Mouse (Mus musculus) thymus, postnatal 36 days (tissue): Measurements from ENCODE around the gene Traf6.
"Not testable (repeated sequence)": the region's sequence is repeated elsewhere in the genome, so short reads cannot be mapped to it uniquely, and the experiment has no call there.

Source experiments
- DNase-seq, 2 experiments: peaks; one replicate each; pipeline ENCODE4 v3.0.0; 2022; ENCODE audit warnings: mixed read lengths in 2 of 2

Gene Traf6

GRCm38 (mm10) chr2:101695584-101695983 is 17.4 kb downstream of the Traf6 start:
- DNase-seq: no peak

- DNase-seq: no peak
Measured at GRCm38 (mm10) chr2:101699284-101699683, 21.1 kb downstream of the Traf6 start.

- no peak for DNase-seq
Measured at GRCm38 (mm10) chr2:101705941-101706485, 27.8 kb downstream of the Traf6 start.

GRCm38 (mm10) chr2:101711608-101712007 is 33.4 kb downstream of the Traf6 start:
- no peak for DNase-seq

- peak; percentile 39 to 52 for DNase-seq
Measured at GRCm38 (mm10) chr2:101715650-101716323, 37.6 kb downstream of the Traf6 start.

- no peak for DNase-seq
Measured at GRCm38 (mm10) chr2:101717162-101717561, 38.9 kb downstream of the Traf6 start.

- no peak for DNase-seq
Measured at GRCm38 (mm10) chr2:101721835-101722234, 43.6 kb downstream of the Traf6 start.

GRCm38 (mm10) chr2:101722370-101723332 is 44.4 kb downstream of the Traf6 start:
- DNase-seq: no peak

GRCm38 (mm10) chr2:101723333-101723881 is 45.2 kb downstream of the Traf6 start:
- no peak for DNase-seq

GRCm38 (mm10) chr2:101727787-101728186 is 49.6 kb downstream of the Traf6 start:
- DNase-seq: no peak

- DNase-seq: no peak
Measured at GRCm38 (mm10) chr2:101729472-101729871, 51.2 kb downstream of the Traf6 start.

GRCm38 (mm10) chr2:101730972-101731371 is 52.7 kb downstream of the Traf6 start:
- no peak for DNase-seq

- DNase-seq: no peak
Measured at GRCm38 (mm10) chr2:101732777-101733210, 54.6 kb downstream of the Traf6 start.

- no peak for DNase-seq
Measured at GRCm38 (mm10) chr2:101733564-101733963, 55.3 kb downstream of the Traf6 start.

- no peak for DNase-seq
Measured at GRCm38 (mm10) chr2:101739914-101740313, 61.7 kb downstream of the Traf6 start.

GRCm38 (mm10) chr2:101741653-101742052 is 63.4 kb downstream of the Traf6 start:
- no peak for DNase-seq

- no peak for DNase-seq
Measured at GRCm38 (mm10) chr2:101742072-101742860, 64.0 kb downstream of the Traf6 start.

- not testable (repeated sequence) for DNase-seq
Measured at GRCm38 (mm10) chr2:101745656-101746055, 67.4 kb downstream of the Traf6 start.

GRCm38 (mm10) chr2:101746537-101746936 is 68.3 kb downstream of the Traf6 start:
- no peak for DNase-seq
